Comparison of ENCODE assay signal across 9 mouse cellular contexts in the genomic region with DNA sequence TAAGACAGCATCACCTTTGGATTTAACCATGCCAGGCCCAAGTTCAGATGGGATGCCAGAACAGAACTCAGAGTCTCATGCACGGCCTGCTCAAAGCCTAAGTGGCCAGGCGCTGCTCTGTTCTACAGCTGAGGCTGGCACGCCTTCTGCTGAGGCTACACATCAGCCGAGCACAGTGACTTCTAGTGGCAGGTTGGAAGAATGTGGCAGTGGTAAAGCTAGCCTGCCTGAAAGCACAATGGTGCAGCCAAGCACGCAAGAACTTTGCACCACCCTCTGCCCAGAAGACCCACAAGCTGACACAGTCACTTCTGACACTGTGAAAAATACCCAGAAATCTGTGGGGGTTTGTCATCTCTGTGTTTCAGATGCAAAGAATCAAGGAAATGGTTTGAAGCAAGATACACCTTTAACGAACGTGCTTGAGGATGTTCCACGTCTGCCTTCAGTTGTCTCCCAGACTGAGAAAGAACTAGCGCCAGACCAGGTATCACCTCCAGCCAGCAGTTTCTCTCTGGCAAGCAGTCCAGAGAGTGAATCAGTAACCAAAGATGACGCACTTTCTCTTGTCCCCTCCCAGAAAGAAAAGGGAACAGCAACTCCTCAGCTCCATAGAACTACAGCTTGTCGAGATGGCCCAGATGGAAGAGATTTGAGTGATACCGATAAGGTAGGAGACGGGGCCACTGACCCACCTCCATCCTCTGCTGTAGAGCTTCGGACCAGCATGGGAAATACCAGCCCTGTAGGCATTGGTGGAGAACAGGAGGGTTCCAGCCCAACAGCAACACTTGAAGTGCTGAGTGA.
DNase-seq lines count a peak whose midpoint lies in the region.
"Had no signal": no experiment of that assay in that cellular context is flagged by ENCODE, and none has a peak within 500 bp of the region (broad histone marks: within the 10 kb centered on the region; RNA-seq: fewer than 3 reads in every experiment).

No protein-coding gene starts in this region.

- H3K27ac ChIP-seq in heart, embryonic 10.5 days, result peak overlapping the region; percentile 84

- H3K4me3 ChIP-seq in heart, embryonic 10.5 days, result no peak overlapping the region
- H3K4me3 ChIP-seq: megakaryocyte, embryonic 14.5 days had no signal

- no peaks in the 10 kb centered on the region for H3K9me3 ChIP-seq in heart, embryonic 10.5 days
- H3K9me3 ChIP-seq: megakaryocyte, embryonic 14.5 days had no signal

- H3K27me3 ChIP-seq in heart, embryonic 10.5 days (ENCODE audit: insufficient read depth, poor library complexity, severe bottlenecking), result no peaks in the 10 kb centered on the region
- H3K27me3 ChIP-seq: megakaryocyte, embryonic 14.5 days had no signal

- peak; percentile 46 to 54 for DNase-seq in spleen, adult 18-20 months
- no peak for DNase-seq in spleen, adult 12 weeks (ENCODE audit: low spot score)
- no peak for DNase-seq in heart, embryonic 10.5 days (ENCODE audit: low spot score)
- DNase-seq in kidney, postnatal 25 days, result peak; percentile 61 to 82
- peak; percentile 80 to 83 for DNase-seq in natural killer cell, adult 2 months (ENCODE audit: low spot score in 2 of 2)
- no peak for DNase-seq in frontal cortex, postnatal 10 days (ENCODE audit: low spot score in 2 of 2)
- no peak for DNase-seq in adrenal gland, adult 18-20 months (ENCODE audit: low spot score in 2 of 2)
- DNase-seq in urinary bladder, adult 2 months (ENCODE audit: low spot score), result no peak

- WGBS in heart, embryonic 10.5 days, result 81% methylated on average over 14 of the region's 14 CpGs

- H3K36me3 ChIP-seq in heart, embryonic 10.5 days, result peaks cover 33% of the 10 kb centered on the region

- H3K4me1 ChIP-seq in heart, embryonic 10.5 days, result peaks cover 55% of the 10 kb centered on the region

Comparison
In these comparisons a context has a peak if more than half of its experiments do, and no peak if none do; other contexts are left out.
1. DNase-seq: peak in spleen, adult 18-20 months (2 of 2), kidney, postnatal 25 days (2 of 2) and natural killer cell, adult 2 months (2 of 2); none in spleen, adult 12 weeks (single experiment), heart, embryonic 10.5 days (single experiment), frontal cortex, postnatal 10 days (0 of 2), adrenal gland, adult 18-20 months (0 of 2) and urinary bladder, adult 2 months (single experiment).